Mouse (Mus musculus) testis, postnatal 14 days (tissue): Measurements from ENCODE around the gene Hes2.

ENCODE experiments used
- DNase-seq: peaks from one replicate; pipeline ENCODE4 v3.0.0; 2021; ENCODE audit warnings: low spot score

Gene Hes2

DNA sequence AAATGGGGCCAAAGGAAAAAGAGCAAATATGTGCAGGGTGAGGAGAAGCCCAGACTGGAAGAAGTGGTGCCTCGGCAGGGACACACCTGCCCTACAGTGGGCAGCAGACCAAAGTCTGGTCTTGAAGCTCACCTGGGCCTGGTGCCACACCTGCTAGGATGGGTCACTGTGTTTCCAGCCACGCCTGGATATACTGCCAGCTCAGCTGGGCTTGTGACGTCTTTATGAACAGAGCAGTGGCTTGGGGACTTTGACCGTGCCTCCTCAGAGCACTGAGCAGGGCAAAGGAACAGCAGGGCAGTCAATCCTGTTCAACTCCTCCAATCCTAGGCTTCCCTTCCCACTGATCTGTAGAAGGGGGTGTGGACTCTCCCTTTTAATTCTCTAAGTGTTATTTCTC lies 2.1 kb downstream of the Hes2 start:
- no peak for DNase-seq

DNA sequence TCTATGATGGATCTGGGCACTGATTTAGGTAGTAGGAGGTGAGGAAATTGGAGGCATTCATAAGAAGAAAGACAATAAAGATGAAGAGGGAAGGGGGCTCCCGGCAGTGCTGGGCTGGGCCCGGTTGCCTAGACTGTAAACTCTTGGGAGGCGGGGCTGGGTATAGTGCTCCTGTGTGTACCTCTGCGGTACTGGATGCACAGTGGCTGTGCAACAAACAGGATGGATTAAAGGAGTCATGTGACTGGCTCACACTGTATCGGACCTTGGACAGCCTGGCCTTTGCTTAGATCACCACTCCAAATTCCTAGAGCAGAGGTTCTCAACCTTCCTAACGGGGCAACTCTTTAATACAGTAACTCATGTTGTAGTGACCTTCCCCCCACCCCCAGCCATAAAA lies 2.9 kb downstream of the Hes2 start:
- DNase-seq: no peak

DNA sequence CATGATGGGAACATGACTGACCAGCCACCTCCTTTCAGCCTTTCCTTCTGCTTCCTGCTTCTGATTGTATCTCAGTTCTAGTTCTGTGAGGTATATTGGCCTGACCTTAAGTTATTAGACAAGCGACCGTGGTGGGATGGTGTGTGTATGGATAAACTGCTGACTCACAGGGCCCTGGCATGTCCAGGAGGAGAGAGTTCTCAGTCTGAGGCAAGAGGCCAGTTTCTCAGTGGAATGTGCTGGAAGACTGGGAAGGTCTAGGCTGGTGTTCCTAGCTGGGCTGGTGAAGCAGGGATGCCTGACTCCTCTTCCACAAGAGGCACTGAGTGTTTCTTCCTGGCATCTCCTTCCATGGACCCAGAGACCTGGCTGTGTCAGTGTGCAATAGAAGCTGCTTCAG lies 4.1 kb downstream of the Hes2 start:
- no peak for DNase-seq

DNA sequence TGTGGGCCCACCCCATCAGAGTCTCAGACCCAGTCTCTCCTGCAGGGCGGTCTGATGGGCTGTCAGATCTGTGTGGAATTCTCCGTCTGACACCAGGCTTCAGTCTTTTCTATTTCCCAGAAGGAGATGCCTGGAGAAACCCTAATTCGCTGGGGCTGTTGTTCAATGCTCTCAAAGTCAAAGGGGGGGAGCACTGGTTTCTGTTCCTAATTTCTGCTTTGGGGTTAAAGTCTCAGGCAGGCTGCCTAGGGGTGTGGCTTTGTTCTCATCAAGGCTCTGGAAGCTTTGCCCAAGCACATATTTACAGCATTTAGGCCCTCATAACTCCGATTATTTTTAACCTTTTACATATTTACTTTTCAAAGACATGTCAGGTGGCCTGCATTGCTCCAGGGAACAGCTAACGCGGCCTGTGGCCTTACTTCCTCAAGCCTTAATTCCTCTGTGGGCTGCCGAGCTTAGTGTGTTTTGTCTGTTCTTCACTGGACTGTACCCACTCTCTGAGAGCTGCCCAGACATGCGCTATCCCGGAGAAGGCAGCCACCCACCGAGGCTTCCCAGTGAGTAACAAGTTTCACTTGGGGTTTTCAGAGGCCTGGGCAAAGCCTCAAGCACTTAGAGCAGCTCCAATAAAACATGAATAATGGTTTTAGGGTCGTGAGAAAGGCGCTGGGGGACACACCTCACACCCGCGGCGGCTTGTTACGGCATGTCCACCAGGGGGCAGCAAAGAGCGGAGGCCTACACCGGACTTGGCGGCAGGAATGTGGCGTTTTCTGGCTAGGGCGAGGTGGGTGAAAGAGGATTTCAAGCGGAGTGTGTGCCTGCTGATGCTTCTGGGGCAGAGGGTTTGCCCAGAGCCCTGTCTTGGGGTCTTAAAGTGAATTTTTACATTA lies 6.6 kb downstream of the Hes2 start:
- peak; percentile 74 for DNase-seq

DNA sequence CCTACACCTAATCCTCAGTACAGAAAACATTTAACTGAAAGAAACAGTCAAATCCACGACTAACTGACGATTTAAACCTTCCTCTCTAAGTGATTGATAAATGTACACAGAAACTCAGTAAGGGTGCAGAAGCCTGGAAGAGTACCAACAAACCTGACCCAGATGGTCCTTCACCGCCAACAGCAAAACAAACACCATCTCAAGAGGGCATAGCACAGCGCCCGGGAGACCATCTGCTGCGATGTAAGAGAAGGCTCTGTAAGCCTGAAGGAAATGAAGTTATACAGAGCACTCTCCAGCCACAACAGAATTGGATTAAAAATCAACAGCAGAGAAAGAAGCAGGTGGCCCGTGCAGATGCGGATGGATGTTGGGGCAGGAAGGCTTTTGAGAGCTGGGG lies 9.4 kb downstream of the Hes2 start:
- DNase-seq: no peak

DNA sequence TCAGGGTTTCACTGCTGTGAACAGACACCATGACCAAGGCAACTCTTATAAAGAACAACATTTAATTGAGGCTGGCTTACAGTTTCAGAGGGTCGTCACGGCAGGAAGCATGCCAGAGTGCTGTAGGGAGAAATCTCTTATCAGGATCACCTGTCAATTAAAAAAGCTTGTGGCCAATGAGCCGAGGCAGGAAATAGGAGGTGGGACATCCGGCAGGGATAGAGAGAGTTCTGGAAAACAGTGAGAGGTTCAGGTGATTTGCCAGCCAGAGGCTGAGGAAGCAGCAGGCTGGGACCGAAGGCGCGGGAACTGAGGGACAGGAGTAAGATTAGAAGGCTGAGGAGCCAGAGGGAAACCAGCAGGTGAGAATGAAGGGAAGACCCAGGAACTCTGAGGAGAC lies 10.4 kb downstream of the Hes2 start:
- DNase-seq: no peak

DNA sequence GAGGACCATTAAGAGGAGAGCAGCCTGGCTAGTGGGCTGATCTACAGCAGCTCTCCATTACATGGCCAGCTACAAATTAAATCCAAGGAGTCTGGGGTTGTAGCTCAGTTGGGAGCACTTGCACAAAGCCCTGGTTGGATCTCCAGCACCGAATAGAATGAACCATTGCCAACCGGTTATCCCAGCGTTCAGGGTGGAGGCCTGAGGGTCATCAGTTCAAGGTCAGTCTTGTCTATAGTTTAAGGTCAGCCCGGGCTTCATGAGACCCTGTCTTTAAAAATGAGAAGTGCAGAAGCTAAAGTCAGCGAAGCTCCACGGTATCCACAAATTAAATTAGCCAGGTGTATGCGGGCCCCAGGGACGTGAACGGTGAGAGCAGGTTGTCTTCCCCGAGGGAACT lies 11.6 kb downstream of the Hes2 start:
- DNase-seq: no peak

DNA sequence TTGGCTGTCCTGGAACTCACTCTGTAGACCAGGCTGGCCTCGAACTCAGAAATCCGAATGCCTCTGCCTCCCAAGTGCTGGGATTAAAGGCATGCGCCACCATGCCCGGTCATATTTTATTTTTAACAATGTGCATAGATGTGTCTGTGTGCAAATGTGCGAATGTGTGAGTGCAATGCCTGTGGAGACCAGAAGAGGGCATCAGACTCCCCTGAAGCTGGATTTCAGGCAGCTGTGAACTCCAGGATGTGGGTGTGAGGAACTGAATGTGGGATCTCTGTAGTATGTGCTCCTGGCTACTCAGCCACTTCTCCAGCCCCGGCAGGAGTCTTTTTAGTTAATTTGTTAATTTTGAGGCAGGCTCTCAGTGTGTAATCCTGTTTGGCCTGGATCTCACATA lies 12.9 kb downstream of the Hes2 start:
- DNase-seq: no peak

DNA sequence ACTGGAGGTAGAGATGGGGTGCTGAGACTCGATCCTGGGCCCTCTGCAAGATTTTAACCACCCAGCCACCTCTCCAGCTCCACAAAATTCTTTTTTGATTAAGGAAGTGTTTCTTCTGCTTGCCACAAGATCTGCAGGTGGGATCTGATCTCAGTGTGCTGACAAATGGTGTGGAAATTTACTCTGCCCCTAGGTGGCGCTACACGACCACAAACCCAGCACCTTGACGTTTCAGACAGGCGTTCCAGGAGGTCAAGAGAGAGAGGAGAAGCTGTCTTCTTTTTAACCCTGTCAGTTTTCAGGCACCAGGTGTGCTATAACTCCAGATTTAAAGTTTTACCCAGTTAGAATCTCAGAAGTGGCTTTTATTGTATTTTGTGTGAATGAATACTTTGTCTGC lies 14.4 kb downstream of the Hes2 start:
- peak; percentile 70 for DNase-seq

DNA sequence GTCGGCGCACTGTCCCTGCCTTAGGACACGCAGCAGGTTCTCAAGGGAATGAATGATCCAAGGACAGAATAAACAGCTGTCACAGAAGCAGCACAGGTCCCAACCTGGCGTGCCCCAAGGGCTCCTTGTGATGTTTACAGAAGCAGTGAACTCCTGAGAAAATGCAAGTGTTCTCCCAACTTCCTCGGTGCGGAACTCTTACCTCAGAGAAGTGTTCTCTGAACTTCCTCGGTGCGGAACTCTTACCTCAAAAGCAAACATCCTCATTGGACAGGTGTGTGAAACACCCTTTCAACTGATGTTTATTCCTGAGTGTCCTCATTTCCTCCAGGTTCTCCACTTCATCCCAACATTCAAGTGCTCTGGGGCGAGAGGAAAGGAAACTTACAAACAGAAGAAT lies 15.3 kb downstream of the Hes2 start:
- DNase-seq: no peak

DNA sequence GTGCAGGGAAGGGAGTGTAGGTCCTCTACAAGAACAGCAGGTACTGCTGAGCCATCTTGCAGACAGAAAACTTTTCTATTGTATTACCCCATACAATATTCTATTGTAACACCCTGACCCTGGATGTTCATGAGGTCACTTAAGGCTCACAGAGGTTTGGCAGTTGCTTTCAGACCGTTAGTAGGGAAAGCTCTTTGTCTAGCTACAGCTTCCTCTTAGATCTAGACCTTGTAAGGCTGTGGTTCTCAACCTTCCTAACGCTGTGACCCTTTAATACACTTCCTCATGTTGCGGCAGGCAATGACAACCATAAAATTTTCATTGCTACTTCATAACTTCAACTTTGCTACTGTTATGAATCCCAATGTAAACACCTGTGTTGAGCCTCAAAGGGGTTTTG lies 18.0 kb downstream of the Hes2 start:
- no peak for DNase-seq

DNA sequence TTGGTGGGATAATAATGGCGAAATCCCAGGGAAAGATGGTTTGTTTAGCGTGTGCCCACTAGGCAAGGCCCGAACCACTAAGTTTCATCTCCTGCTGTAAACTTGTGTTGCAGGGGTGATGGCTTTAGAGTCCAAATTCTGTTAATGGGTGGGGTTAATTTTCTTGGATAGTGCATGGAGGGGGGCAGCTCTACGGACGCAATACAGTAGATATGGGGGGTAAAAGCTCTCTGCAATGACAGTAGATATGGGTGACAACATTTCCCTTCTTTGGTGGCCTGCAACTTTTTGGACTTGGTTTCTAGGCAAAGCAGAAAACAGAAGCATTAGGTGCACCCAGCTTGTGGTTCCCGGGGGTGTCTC lies 18.5 kb downstream of the Hes2 start:
- no peak for DNase-seq

DNA sequence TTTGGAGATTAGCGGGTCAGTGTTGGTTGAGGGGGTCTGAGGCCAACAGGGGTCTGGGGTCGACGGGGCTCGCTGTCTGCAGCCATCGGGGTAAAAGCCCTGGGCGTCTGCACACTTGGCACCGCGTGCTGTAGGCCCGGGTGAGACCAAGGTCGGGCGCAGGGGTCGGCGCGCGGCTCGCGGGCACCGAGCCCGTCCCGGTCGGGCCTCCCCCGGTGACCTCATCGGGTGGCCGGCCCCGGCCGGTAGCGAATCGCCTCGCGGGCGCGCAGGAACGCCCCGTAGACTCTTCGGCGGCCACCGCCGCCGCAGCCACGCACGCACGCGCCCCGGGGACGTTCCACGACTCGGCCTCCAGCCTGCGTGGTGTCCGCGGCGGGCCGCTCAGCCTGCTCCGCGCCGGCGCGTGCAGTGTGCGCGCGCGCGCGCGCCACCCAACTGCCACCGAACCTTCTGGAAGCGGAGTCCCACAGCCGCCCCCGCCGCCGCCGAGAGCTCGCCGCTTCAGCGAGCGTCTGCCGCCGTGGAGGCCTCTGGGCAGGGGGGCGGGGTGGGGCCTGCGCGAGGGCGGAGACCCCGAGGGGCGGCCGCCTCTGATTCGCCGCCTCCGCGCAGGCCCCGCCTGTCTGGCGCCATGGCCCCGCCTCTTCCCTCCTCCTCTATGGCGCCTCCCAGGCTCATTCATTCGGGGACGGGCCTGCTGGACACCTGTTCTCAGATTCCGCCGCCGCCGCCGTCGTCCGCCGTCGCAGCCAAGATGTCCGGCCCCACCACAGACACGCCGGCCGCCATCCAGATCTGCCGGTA lies 19.1 kb downstream of the Hes2 start, which contains the start of gene Acot7:
Gene Acot7 (plus strand): TSS at position 598 of the 807 bp plus-strand sequence.
- peak; percentile 94 for DNase-seq

DNA sequence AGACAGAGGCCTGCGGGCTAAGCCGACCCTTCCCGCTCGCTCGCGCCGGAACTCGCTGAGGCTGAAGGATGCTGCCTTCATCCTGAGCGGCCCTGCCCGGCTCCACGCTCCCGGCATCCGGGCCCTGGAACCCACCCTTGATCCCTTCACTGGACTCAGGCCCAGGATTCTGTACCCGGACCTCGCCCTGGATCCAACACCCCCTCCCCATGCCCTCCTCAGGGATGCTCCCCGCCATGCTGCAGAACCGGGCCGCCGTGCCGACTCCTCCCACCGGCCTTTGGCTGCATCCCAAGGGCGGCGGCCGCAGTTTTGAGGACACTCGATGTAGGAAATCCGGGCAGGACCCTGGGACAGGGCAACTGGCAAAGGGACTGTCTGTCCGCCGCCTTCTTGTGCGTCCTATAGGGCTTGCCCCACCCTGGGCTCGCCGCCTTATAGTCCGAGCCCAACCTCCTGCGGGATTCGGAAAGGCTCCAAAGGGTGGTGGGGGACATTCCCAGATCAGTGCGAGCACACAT lies 19.7 kb downstream of the Hes2 start:
- DNase-seq: peak; percentile 66

DNA sequence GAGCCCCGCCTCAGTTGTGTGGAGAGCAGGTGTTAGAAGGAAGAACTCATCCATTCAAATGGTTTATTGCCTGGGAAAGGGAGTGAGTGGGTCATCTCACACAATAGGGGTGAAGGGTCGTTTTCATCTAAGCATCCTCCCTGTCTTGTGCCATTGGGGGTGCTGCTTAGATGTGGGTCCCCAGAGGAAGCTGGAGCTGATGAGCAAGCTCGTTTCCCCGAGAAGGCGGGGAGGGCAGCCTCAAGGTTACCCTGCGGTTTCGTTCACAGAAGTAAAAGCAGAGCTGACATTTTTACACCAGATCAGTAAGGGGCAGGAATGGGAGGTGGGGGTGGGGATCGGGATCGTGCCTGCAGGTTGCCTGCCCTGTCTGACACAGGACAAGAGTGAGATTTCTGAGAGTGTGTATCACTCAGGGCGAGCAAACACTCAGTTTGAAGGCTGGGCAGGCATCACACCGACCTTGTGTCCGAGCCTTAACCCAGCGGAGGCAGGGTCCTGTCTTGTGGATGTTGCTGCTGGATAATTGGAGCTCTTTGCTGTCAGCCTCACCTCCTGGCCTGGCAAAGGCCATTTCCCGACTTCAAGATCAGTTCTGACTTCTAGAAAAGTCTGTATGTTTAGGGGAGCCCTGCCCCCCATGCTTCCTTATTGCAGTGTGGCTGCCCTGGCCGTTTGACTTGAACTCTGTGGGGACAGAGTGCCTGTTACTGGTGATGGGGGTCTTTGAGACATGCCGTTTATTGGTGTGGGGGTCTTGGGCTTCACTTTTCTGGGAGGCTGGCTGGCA lies 20.4 kb downstream of the Hes2 start:
- DNase-seq: no peak

DNA sequence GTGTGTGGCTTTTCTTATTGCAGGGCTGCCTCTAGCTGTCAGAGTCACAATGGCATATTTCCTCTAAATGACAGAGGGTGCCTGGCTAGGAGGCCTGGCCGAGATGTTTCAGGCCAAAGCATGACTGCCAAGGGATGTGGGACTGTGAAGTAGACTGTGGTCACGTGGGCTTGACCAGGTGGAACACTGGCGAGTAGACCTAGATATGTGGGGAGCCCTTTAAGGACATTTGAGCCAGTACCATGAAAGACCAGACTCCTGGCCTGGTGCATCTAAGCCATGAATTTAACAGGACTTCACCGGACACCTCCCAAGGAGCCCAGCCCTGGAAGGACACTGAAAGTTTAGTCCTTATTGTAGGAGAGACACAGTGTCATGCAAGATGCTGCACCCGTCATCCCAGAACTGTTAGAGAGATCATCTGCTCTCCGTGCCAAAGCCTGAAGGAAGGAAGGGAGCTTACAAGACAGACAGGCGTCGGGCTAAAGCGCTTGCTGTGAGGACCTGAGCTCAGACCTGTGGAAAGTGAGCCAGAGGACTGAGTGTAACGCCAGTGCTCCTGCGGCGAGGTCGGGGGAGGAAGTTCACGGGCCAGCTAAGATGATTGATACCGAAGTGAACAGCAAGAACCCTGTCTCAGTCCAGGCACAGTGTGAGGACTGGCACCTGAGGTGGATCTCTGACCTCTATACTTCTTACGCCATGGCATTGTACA lies 21.4 kb downstream of the Hes2 start:
- no peak for DNase-seq

DNA sequence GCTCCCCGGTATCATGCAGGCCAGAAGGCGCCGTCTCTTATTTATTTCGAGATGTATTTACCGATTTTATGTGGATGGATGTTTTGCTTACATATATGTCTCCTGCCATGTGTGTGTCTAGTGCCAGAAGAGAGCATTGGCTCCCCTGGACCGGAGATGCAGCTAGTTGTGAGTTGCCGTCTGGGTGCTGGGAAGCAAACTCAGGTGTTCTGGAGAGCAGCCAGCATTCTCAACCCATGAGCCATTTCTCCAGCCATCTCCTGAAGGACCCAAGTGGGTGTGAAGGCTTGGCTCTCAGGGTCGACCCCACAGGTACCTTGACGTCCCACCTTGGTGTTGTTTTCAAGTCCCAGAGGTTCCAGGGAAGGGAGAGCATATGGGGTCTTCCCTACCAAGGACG lies 23.5 kb downstream of the Hes2 start:
- no peak for DNase-seq

DNA sequence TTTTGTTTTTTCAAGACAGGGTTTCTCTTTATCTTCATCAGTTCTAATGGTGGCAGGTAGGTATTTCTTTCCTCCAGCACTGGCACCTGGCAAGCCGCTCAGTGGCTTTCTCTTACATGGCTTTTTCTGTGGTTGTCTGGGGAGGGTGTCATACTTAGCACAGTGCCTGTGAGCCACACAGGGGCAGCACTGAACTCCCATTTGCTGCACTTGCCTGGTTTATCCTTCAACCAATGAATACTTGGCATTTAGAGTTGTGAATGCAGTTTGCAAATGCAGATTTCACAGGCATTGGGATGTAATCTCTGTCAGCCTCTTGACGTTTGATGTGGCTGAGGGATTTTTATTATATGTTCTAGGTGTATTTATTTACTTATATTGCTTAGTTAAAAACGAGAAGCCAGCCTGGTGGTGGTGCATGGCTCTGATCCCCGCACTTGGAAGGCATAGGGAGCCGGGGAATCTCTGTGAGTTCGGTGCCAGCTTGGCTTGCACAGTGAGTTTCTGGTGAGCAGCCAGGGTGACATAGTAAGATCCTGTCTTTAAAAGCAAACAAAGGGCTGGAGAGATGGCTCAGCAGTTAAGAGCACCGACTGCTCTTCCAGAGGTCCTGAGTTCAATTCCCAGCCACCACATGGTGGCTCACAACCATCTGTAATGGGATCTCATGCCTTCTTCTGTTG lies 25.8 kb downstream of the Hes2 start:
- no peak for DNase-seq

DNA sequence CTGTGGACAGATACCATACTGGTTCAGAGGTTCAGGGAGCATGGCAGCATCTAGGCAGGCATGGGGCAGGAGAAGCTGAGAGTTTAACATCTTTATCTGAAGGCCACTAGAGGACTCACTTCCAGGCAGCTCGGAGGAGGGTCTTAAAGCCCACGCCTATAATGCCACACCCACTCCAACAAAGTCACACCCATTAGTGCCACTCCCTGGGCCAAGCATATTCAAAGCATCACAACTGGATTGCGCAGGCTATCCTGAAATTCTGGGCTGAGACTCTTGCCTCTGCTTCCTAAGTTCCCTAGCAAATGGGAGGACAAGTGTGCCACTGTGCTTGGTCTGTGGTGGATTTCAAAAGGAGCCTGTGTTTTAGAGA lies 26.5 kb downstream of the Hes2 start:
- DNase-seq: no peak

DNA sequence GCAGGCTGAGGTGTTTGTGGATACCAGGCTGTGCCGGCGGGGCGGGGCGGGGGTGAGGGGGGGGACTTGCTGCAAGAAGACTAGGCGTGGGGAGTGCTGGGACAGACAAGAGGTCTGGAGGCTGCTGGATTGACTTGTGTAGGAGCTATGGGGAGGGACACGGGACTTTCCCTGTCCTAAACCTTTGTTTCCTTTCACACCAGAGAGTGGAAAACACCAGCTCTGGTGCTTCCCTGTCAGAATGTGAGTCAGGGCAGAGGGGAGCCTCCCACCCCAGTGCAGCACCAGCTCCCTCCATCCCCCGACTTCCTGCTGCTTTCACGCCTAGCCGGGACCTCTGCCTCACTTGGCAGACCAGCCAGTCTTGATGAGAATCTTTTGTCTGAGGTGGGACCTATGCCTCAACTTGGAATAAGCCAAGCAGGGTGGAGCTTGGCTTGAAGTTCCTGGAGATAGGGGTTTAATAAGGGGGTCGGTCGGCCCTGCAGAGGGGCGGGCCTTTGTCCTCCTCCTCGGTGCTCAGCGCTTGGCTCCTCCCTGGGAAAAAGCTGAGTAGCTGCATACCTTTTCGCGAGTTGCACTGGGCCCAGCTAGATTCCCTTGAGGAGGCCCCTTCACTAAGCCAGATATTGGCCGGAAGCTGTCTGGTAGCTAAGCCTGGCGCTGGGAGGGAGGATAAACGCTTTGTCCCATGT lies 27.0 kb downstream of the Hes2 start:
- no peak for DNase-seq
